ENCODE assay signal across 17 mouse cellular contexts in the genomic region with DNA sequence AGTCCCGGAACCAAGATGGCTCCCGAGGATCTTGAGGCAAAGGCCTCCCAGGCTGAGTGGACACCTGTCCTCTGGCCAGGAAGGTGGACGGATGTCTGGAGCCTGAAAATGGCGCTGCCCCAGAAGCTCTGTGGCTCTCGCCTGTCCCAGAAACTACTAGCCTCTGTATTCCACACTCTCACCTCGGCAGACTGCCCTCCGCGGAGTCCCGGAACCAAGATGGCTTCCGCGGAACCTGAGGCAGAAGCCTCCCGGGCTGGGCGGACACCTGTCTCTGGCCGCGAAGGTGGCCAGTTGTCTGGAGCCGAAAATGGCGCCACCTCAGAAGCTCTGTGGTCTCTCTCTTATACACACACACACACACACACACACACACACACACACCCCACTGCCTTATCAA. TPM values are rescaled to one million over a fixed set of nuclear protein-coding genes. Genes with fewer than 3 reads are reported as not detected.
"Had no signal": no experiment of that assay in that cellular context is flagged by ENCODE, and none has a peak within 500 bp of the region (broad histone marks: within the 10 kb centered on the region; RNA-seq: fewer than 3 reads in every experiment).

No protein-coding gene starts in this region.

RNA-seq across cellular contexts. Expression of a gene that starts 6.1 kb away (rescaled TPM):
- polyA plus RNA-seq: embryonic facial prominence, embryonic 10.5 days; embryonic facial prominence, embryonic 11.5 days; embryonic facial prominence, embryonic 15.5 days; erythroblast, embryonic 14.5 days; forebrain, embryonic 11.5 days had no signal

RNA-seq across cellular contexts. Expression of a gene that starts 18.6 kb away (rescaled TPM):
- polyA plus RNA-seq: embryonic facial prominence, embryonic 10.5 days; embryonic facial prominence, embryonic 11.5 days; embryonic facial prominence, embryonic 12.5 days; embryonic facial prominence, embryonic 13.5 days; embryonic facial prominence, embryonic 14.5 days; embryonic facial prominence, embryonic 15.5 days; erythroblast, embryonic 14.5 days; forebrain, embryonic 10.5 days; forebrain, embryonic 11.5 days; forebrain, embryonic 12.5 days; forebrain, embryonic 13.5 days; forebrain, embryonic 15.5 days; forebrain, embryonic 16.5 days; heart, adult 2 months had no signal

RNA-seq across cellular contexts. Expression of a gene that starts 22.7 kb away (rescaled TPM):
- polyA plus RNA-seq: cortical plate, adult 2 months; embryonic facial prominence, embryonic 11.5 days; embryonic facial prominence, embryonic 12.5 days; embryonic facial prominence, embryonic 13.5 days; embryonic facial prominence, embryonic 14.5 days; erythroblast, embryonic 14.5 days; forebrain, embryonic 10.5 days; forebrain, embryonic 11.5 days; forebrain, embryonic 12.5 days; forebrain, embryonic 13.5 days; forebrain, embryonic 14.5 days; forebrain, embryonic 15.5 days; forebrain, embryonic 16.5 days; forebrain, postnatal 0 days; heart, adult 2 months had no signal

RNA-seq across cellular contexts. Expression of a gene that starts 22.8 kb away (rescaled TPM):
- polyA plus RNA-seq: embryonic facial prominence, embryonic 11.5 days; embryonic facial prominence, embryonic 12.5 days; erythroblast, embryonic 14.5 days; forebrain, embryonic 10.5 days; forebrain, embryonic 11.5 days; forebrain, embryonic 12.5 days; forebrain, embryonic 13.5 days; forebrain, embryonic 14.5 days; forebrain, embryonic 15.5 days; forebrain, embryonic 16.5 days; forebrain, postnatal 0 days had no signal
